Mouse (Mus musculus) ES-Bruce4 (cell line): ENCODE data around the gene Casp12. TPM values are rescaled to one million over a fixed set of nuclear protein-coding genes. Genes with fewer than 3 reads are reported as not detected.
"Not testable (repeated sequence)": the region's sequence is repeated elsewhere in the genome, so short reads cannot be mapped to it uniquely, and the experiment has no call there.

Experiments
- H3K27ac ChIP-seq: 2 replicates; pipeline ENCODE4 v1.5.1; 2012; ENCODE audit warnings: low read length, inconsistent platforms; ENCODE audit not compliant: insufficient read depth
- H3K27me3 ChIP-seq: 2 replicates; pipeline ENCODE4 v1.6.1; 2012; ENCODE audit warnings: mild to moderate bottlenecking, low read length, inconsistent platforms; ENCODE audit not compliant: control insufficient read depth, poor library complexity, insufficient read depth, severe bottlenecking
- H3K36me3 ChIP-seq: 2 replicates; pipeline ENCODE4 v1.6.1; 2012; ENCODE audit warnings: inconsistent platforms, mild to moderate bottlenecking, low read length, moderate library complexity; ENCODE audit not compliant: control insufficient read depth, poor library complexity, insufficient read depth, severe bottlenecking
- H3K4me1 ChIP-seq: one replicate; pipeline ENCODE4 v1.8.1; 2011; ENCODE audit warnings: low read length; ENCODE audit not compliant: control insufficient read depth, insufficient read depth
- H3K4me3 ChIP-seq: 2 replicates; pipeline ENCODE4 v1.5.1; 2011; ENCODE audit warnings: low read depth, mild to moderate bottlenecking, low read length
- H3K9ac ChIP-seq: 2 replicates; pipeline ENCODE4 v1.6.1; 2012; ENCODE audit warnings: low read depth, mild to moderate bottlenecking, inconsistent platforms; ENCODE audit not compliant: poor library complexity, severe bottlenecking
- H3K9me3 ChIP-seq: replicated peaks from 2 replicates; pipeline ENCODE4 v1.6.1; 2012; ENCODE audit warnings: mild to moderate bottlenecking, low read length, inconsistent platforms; ENCODE audit not compliant: control insufficient read depth, poor library complexity, insufficient read depth, severe bottlenecking
- CTCF ChIP-seq: IDR thresholded peaks from one replicate; pipeline ENCODE4 v1.8.1; 2011; ENCODE audit warnings: low read depth, low read length
- EP300 ChIP-seq: IDR thresholded peaks from 2 replicates; pipeline ENCODE4 v1.6.1; 2011; ENCODE audit warnings: low read depth, low read length; ENCODE audit not compliant: insufficient read depth
- POLR2A ChIP-seq: IDR thresholded peaks from one replicate; pipeline ENCODE4 v1.8.1; 2011; ENCODE audit warnings: low read length; ENCODE audit not compliant: insufficient read depth
- polyA plus RNA-seq: library from polyadenylated mRNA; stranded (reverse); fragments of >200 nt; gene quantifications from 2 replicates; pipeline ENCODE4 v1.2.4, GENCODE M21; 2011; ENCODE audit warnings: low read depth; ENCODE audit not compliant: missing spikeins, insufficient read depth, insufficient read length

Casp12 gene
- polyA plus RNA-seq, 1 experiment: 1.1 TPM

GRCm38 (mm10) chr9:5344090-5344489 is 1.1 kb upstream of the Casp12 start:
- no peaks in the 10 kb centered on the region for H3K9me3 ChIP-seq
- H3K4me1 ChIP-seq: no peaks in the 10 kb centered on the region
- no peak overlapping the region for H3K4me3 ChIP-seq
- no peak overlapping the region for H3K9ac ChIP-seq
- H3K27ac ChIP-seq: no peak overlapping the region
- H3K27me3 ChIP-seq: no peaks in the 10 kb centered on the region
- no peaks in the 10 kb centered on the region for H3K36me3 ChIP-seq
- TF ChIP-seq CTCF: no peak

- TF ChIP-seq EP300 (no peak), CTCF (no peak), POLR2A (no peak)
These were observed 2.2 kb downstream of the Casp12 start for GRCm38 (mm10) chr9:5347381-5347780.

GRCm38 (mm10) chr9:5353673-5354072 is 8.4 kb downstream of the Casp12 start:
- Histone ChIP-seq H3K4me3 (no peak overlapping the region), H3K27me3 (no peaks in the 10 kb centered on the region), H3K9me3 (no peaks in the 10 kb centered on the region), H3K9ac (no peak overlapping the region), H3K4me1 (no peaks in the 10 kb centered on the region), H3K27ac (no peak overlapping the region), H3K36me3 (no peaks in the 10 kb centered on the region)
- TF ChIP-seq POLR2A: no peak
- TF ChIP-seq CTCF: no peak
- no peak for TF ChIP-seq EP300

More at GRCm38 (mm10) chr9:5347381-5347780, 2.2 kb downstream of the Casp12 start:
- Histone ChIP-seq H3K9ac (no peak overlapping the region), H3K9me3 (no peaks in the 10 kb centered on the region), H3K36me3 (no peaks in the 10 kb centered on the region), H3K27me3 (no peaks in the 10 kb centered on the region), H3K27ac (no peak overlapping the region), H3K4me1 (no peaks in the 10 kb centered on the region), H3K4me3 (no peak overlapping the region)

GRCm38 (mm10) chr9:5356801-5357200 is 11.6 kb downstream of the Casp12 start:
- no peak for TF ChIP-seq POLR2A
- H3K9ac ChIP-seq: no peak overlapping the region
- no peak overlapping the region for H3K27ac ChIP-seq
- no peaks in the 10 kb centered on the region for H3K27me3 ChIP-seq
- no peaks in the 10 kb centered on the region for H3K36me3 ChIP-seq
- H3K4me3 ChIP-seq: no peak overlapping the region
- no peaks in the 10 kb centered on the region for H3K9me3 ChIP-seq
- no peaks in the 10 kb centered on the region for H3K4me1 ChIP-seq

- Histone ChIP-seq H3K27ac (no peak overlapping the region), H3K4me1 (no peaks in the 10 kb centered on the region), H3K9ac (no peak overlapping the region), H3K9me3 (no peaks in the 10 kb centered on the region), H3K4me3 (no peak overlapping the region), H3K27me3 (no peaks in the 10 kb centered on the region), H3K36me3 (no peaks in the 10 kb centered on the region)
- no peak for TF ChIP-seq POLR2A
- TF ChIP-seq CTCF: no peak
These were observed 48.3 kb downstream of the Casp12 start for GRCm38 (mm10) chr9:5393561-5393960.

- not testable (repeated sequence) for H3K27ac ChIP-seq, H3K4me1 ChIP-seq, H3K9ac ChIP-seq, H3K9me3 ChIP-seq, H3K27me3 ChIP-seq, H3K4me3 ChIP-seq, H3K36me3 ChIP-seq
These were observed 50.6 kb downstream of the Casp12 start for GRCm38 (mm10) chr9:5395861-5396260.

GRCm38 (mm10) chr9:5410988-5411568 is 65.8 kb downstream of the Casp12 start:
- TF ChIP-seq POLR2A (no peak), EP300 (no peak), CTCF (no peak)
- H3K27me3 ChIP-seq: no peaks in the 10 kb centered on the region
- H3K36me3 ChIP-seq: no peaks in the 10 kb centered on the region
- H3K9me3 ChIP-seq: no peaks in the 10 kb centered on the region
- H3K4me1 ChIP-seq: peaks cover 2% of the 10 kb centered on the region
- no peak overlapping the region for H3K4me3 ChIP-seq
- no peak overlapping the region for H3K27ac ChIP-seq
- H3K9ac ChIP-seq: no peak overlapping the region
